Comparison of ENCODE assay signal across 7 mouse cellular contexts in genomic region chr12:16588396-16589042, GRCm38 (mm10). TPM values are rescaled to one million over a fixed set of nuclear protein-coding genes. Genes with fewer than 3 reads are reported as not detected.
DNase-seq lines count a peak whose midpoint lies in the region; ATAC-seq and TF ChIP-seq lines count a peak whose summit lies in the region.

No protein-coding gene starts in this region.

- H3K27ac ChIP-seq in embryonic facial prominence, embryonic 13.5 days, result no peak overlapping the region
- H3K27ac ChIP-seq in hindbrain, embryonic 13.5 days, result peak overlapping the region; percentile 91

- peaks cover 81% of the 10 kb centered on the region for H3K4me1 ChIP-seq in E14TG2a.4 (replicated peaks; ENCODE audit: low read depth, low read length)
- H3K4me1 ChIP-seq in embryonic facial prominence, embryonic 13.5 days, result peaks cover 66% of the 10 kb centered on the region
- peaks cover 81% of the 10 kb centered on the region for H3K4me1 ChIP-seq in hindbrain, embryonic 13.5 days (replicated peaks)

- WGBS in embryonic facial prominence, embryonic 13.5 days, result 16% methylated on average over 7 of the region's 7 CpGs
- WGBS in hindbrain, embryonic 13.5 days, result 10% methylated on average over 7 of the region's 7 CpGs

- peak overlapping the region; percentile 78 for H3K4me2 ChIP-seq in embryonic facial prominence, embryonic 13.5 days
- H3K4me2 ChIP-seq in hindbrain, embryonic 13.5 days, result peak overlapping the region; percentile 84

- peaks cover under 1% of the 10 kb centered on the region; the same call in 1 of the 2 replicates for H3K36me3 ChIP-seq in E14TG2a.4 (ENCODE audit: insufficient read depth, low read length)
- H3K36me3 ChIP-seq in embryonic facial prominence, embryonic 13.5 days, result no peaks in the 10 kb centered on the region
- H3K36me3 ChIP-seq in hindbrain, embryonic 13.5 days, result no peaks in the 10 kb centered on the region

- peak overlapping the region; percentile 91 for H3K4me3 ChIP-seq in E14TG2a.4 (replicated peaks; ENCODE audit: low read length)
- peak overlapping the region; percentile 79 for H3K4me3 ChIP-seq in embryonic facial prominence, embryonic 13.5 days
- H3K4me3 ChIP-seq in hindbrain, embryonic 13.5 days, result peak overlapping the region; percentile 86

- no peak for ATAC-seq in embryonic facial prominence, embryonic 13.5 days (ENCODE audit: insufficient number of reproducible peaks, insufficient read depth, low FRiP score, low TSS enrichment, low read depth)
- ATAC-seq in hindbrain, embryonic 13.5 days (ENCODE audit: low FRiP score), result no peak; the same call in 1 of the 2 replicates

- peak overlapping the region; percentile 85 for H3K9ac ChIP-seq in embryonic facial prominence, embryonic 13.5 days
- peak overlapping the region; percentile 94 for H3K9ac ChIP-seq in hindbrain, embryonic 13.5 days

- H3K9me3 ChIP-seq in E14TG2a.4 (ENCODE audit: low read length), result no peaks in the 10 kb centered on the region
- H3K9me3 ChIP-seq in embryonic facial prominence, embryonic 13.5 days, result no peaks in the 10 kb centered on the region
- H3K9me3 ChIP-seq in hindbrain, embryonic 13.5 days, result no peaks in the 10 kb centered on the region

- no peak for TF ChIP-seq CTCF in E14TG2a.4 (conservative IDR thresholded peaks at IDR 0.05; ENCODE audit: low read length)

- DNase-seq in 3T3-L1 (ENCODE audit: low read depth, low spot score) (peak; percentile 29), liver (peak; percentile 56)
- peak; percentile 55 for DNase-seq in naive thymus-derived CD4-positive, alpha-beta T cell, adult 2 months (ENCODE audit: low read depth)
- no peak for DNase-seq in gastrocnemius, adult 18-20 months (ENCODE audit: low spot score)

- H3K27me3 ChIP-seq in E14TG2a.4 (ENCODE audit: insufficient read depth, low read length), result peaks cover 7% of the 10 kb centered on the region
- no peaks in the 10 kb centered on the region for H3K27me3 ChIP-seq in embryonic facial prominence, embryonic 13.5 days
- no peaks in the 10 kb centered on the region for H3K27me3 ChIP-seq in hindbrain, embryonic 13.5 days

RNA-seq across cellular contexts. Expression of gene Lpin1, which starts 22.2 kb away (rescaled TPM):
- polyA plus RNA-seq in embryonic facial prominence, embryonic 13.5 days (2015; fragmentation: Nextera tagmentation; extraction: Ambion mirVana), result 5.9 and 7.7 TPM in 2 replicates
- polyA plus RNA-seq in hindbrain, embryonic 13.5 days (2015; fragmentation: Nextera tagmentation; extraction: Ambion mirVana), result 18.3 and 19.9 TPM in 2 replicates
- 100 to 1,000 TPM; 212 to 245 TPM for total RNA-seq in gastrocnemius, adult 18-20 months (2021)
